Mouse (Mus musculus): ENCODE data around the gene Fam189a2. TPM values are rescaled to one million over a fixed set of nuclear protein-coding genes. Genes with fewer than 3 reads are reported as not detected.

Fam189a2 gene
- polyA plus RNA-seq, 1 experiment from 2014 or later: 0.03 TPM

GRCm38 (mm10) chr19:23956299-23956975 lies 74.4 kb downstream of the Fam189a2 start:
- Histone ChIP-seq H3K9me3 (replicated peaks) (no peaks in the 10 kb centered on the region), H3K4me1 (replicated peaks) (no peaks in the 10 kb centered on the region), H3K4me2 (no peak overlapping the region), H3K9ac (no peak overlapping the region), H3K4me3 (replicated peaks) (no peak overlapping the region), H3K27me3 (no peaks in the 10 kb centered on the region), H3K27ac (replicated peaks) (no peak overlapping the region), H3K36me3 (replicated peaks) (no peaks in the 10 kb centered on the region)
- WGBS (ENCODE audit: insufficient replicate concordance): 49% methylated on average over 17 of the region's 17 CpGs
- ATAC-seq (ENCODE audit: insufficient read depth): no peak

GRCm38 (mm10) chr19:23955461-23955860 lies 75.4 kb downstream of the Fam189a2 start:
- WGBS (ENCODE audit: insufficient replicate concordance): 64% methylated on average over 8 of the region's 8 CpGs
- Histone ChIP-seq H3K4me2 (no peak overlapping the region), H3K27me3 (no peaks in the 10 kb centered on the region), H3K9me3 (replicated peaks) (no peaks in the 10 kb centered on the region), H3K36me3 (replicated peaks) (no peaks in the 10 kb centered on the region), H3K9ac (no peak overlapping the region), H3K4me1 (replicated peaks) (no peaks in the 10 kb centered on the region), H3K4me3 (replicated peaks) (no peak overlapping the region), H3K27ac (replicated peaks) (no peak overlapping the region)
- no peak for ATAC-seq (ENCODE audit: insufficient read depth)

- Histone ChIP-seq H3K4me3 (replicated peaks) (no peak overlapping the region), H3K9ac (no peak overlapping the region), H3K4me1 (replicated peaks) (no peaks in the 10 kb centered on the region), H3K9me3 (replicated peaks) (no peaks in the 10 kb centered on the region), H3K4me2 (no peak overlapping the region), H3K27me3 (no peaks in the 10 kb centered on the region), H3K27ac (replicated peaks) (no peak overlapping the region), H3K36me3 (replicated peaks) (no peaks in the 10 kb centered on the region)
- 41% methylated on average over 12 of the region's 12 CpGs for WGBS (ENCODE audit: insufficient replicate concordance)
- no peak for ATAC-seq (ENCODE audit: insufficient read depth)
Observed at GRCm38 (mm10) chr19:23948301-23949000, 82.4 kb downstream of the Fam189a2 start.

- no peaks in the 10 kb centered on the region for H3K36me3 ChIP-seq (replicated peaks)
- no peaks in the 10 kb centered on the region for H3K27me3 ChIP-seq
- WGBS (ENCODE audit: insufficient replicate concordance): 54% methylated on average over 4 of the region's 4 CpGs
- ATAC-seq (ENCODE audit: insufficient read depth): no peak
- H3K4me1 ChIP-seq (replicated peaks): no peaks in the 10 kb centered on the region
- no peak overlapping the region for H3K4me2 ChIP-seq
- H3K9me3 ChIP-seq (replicated peaks): no peaks in the 10 kb centered on the region
- H3K9ac ChIP-seq: no peak overlapping the region
- no peak overlapping the region for H3K27ac ChIP-seq (replicated peaks)
- H3K4me3 ChIP-seq (replicated peaks): no peak overlapping the region
Observed at GRCm38 (mm10) chr19:23947871-23948270, 82.9 kb downstream of the Fam189a2 start.

GRCm38 (mm10) chr19:23946751-23947150 lies 84.1 kb downstream of the Fam189a2 start:
- no peaks in the 10 kb centered on the region for H3K4me1 ChIP-seq (replicated peaks)
- no peak overlapping the region for H3K4me2 ChIP-seq
- H3K27me3 ChIP-seq: no peaks in the 10 kb centered on the region
- H3K27ac ChIP-seq (replicated peaks): no peak overlapping the region
- 70% methylated on average over 4 of the region's 4 CpGs for WGBS (ENCODE audit: insufficient replicate concordance)
- no peaks in the 10 kb centered on the region for H3K9me3 ChIP-seq (replicated peaks)
- no peak overlapping the region for H3K4me3 ChIP-seq (replicated peaks)
- H3K36me3 ChIP-seq (replicated peaks): no peaks in the 10 kb centered on the region
- no peak overlapping the region for H3K9ac ChIP-seq
- ATAC-seq (ENCODE audit: insufficient read depth): no peak

- Histone ChIP-seq H3K9me3 (replicated peaks) (no peaks in the 10 kb centered on the region), H3K4me3 (replicated peaks) (no peak overlapping the region), H3K4me2 (no peak overlapping the region), H3K27me3 (no peaks in the 10 kb centered on the region), H3K27ac (replicated peaks) (no peak overlapping the region), H3K9ac (no peak overlapping the region), H3K4me1 (replicated peaks) (no peaks in the 10 kb centered on the region), H3K36me3 (replicated peaks) (no peaks in the 10 kb centered on the region)
- no peak for ATAC-seq (ENCODE audit: insufficient read depth)
- WGBS (ENCODE audit: insufficient replicate concordance): 52% methylated on average over 6 of the region's 6 CpGs
Observed at GRCm38 (mm10) chr19:23946026-23946685, 84.7 kb downstream of the Fam189a2 start.

GRCm38 (mm10) chr19:23942886-23943285 lies 87.9 kb downstream of the Fam189a2 start:
- no peak overlapping the region for H3K27ac ChIP-seq (replicated peaks)
- H3K4me2 ChIP-seq: no peak overlapping the region
- no peak overlapping the region for H3K4me3 ChIP-seq (replicated peaks)
- H3K9ac ChIP-seq: no peak overlapping the region
- no peaks in the 10 kb centered on the region for H3K36me3 ChIP-seq (replicated peaks)
- H3K27me3 ChIP-seq: no peaks in the 10 kb centered on the region
- no peaks in the 10 kb centered on the region for H3K9me3 ChIP-seq (replicated peaks)
- no peak for ATAC-seq (ENCODE audit: insufficient read depth)
- 64% methylated on average over 7 of the region's 7 CpGs for WGBS (ENCODE audit: insufficient replicate concordance)
- no peaks in the 10 kb centered on the region for H3K4me1 ChIP-seq (replicated peaks)

- Histone ChIP-seq H3K4me1 (replicated peaks) (no peaks in the 10 kb centered on the region), H3K27me3 (no peaks in the 10 kb centered on the region), H3K4me3 (replicated peaks) (no peak overlapping the region), H3K36me3 (replicated peaks) (no peaks in the 10 kb centered on the region), H3K4me2 (no peak overlapping the region), H3K27ac (replicated peaks) (no peak overlapping the region), H3K9me3 (replicated peaks) (no peaks in the 10 kb centered on the region), H3K9ac (no peak overlapping the region)
- ATAC-seq (ENCODE audit: insufficient read depth): no peak
- 60% methylated on average over 12 of the region's 12 CpGs for WGBS (ENCODE audit: insufficient replicate concordance)
Observed at GRCm38 (mm10) chr19:23941422-23941949, 89.3 kb downstream of the Fam189a2 start.

- WGBS (ENCODE audit: insufficient replicate concordance): 72% methylated on average over 5 of the region's 5 CpGs
- ATAC-seq (ENCODE audit: insufficient read depth): no peak
Observed at GRCm38 (mm10) chr19:23930826-23931225, 100.0 kb downstream of the Fam189a2 start.

GRCm38 (mm10) chr19:23925541-23925940 lies 105.3 kb downstream of the Fam189a2 start:
- Histone ChIP-seq H3K27ac (replicated peaks) (no peak overlapping the region), H3K27me3 (no peaks in the 10 kb centered on the region), H3K4me1 (replicated peaks) (no peaks in the 10 kb centered on the region), H3K4me3 (replicated peaks) (no peak overlapping the region), H3K9ac (no peak overlapping the region), H3K4me2 (no peak overlapping the region), H3K36me3 (replicated peaks) (no peaks in the 10 kb centered on the region), H3K9me3 (replicated peaks) (no peaks in the 10 kb centered on the region)
- 70% methylated on average over 5 of the region's 5 CpGs for WGBS (ENCODE audit: insufficient replicate concordance)
- no peak for ATAC-seq (ENCODE audit: insufficient read depth)

More at GRCm38 (mm10) chr19:23930826-23931225, 100.0 kb downstream of the Fam189a2 start:
- H3K4me2 ChIP-seq: no peak overlapping the region
- no peaks in the 10 kb centered on the region for H3K9me3 ChIP-seq (replicated peaks)
- H3K36me3 ChIP-seq (replicated peaks): no peaks in the 10 kb centered on the region
- no peak overlapping the region for H3K27ac ChIP-seq (replicated peaks)
- H3K4me3 ChIP-seq (replicated peaks): no peak overlapping the region
- H3K4me1 ChIP-seq (replicated peaks): no peaks in the 10 kb centered on the region
- H3K9ac ChIP-seq: no peak overlapping the region
- H3K27me3 ChIP-seq: no peaks in the 10 kb centered on the region

- no peak for ATAC-seq (ENCODE audit: insufficient read depth)
- H3K27me3 ChIP-seq: no peaks in the 10 kb centered on the region
- H3K36me3 ChIP-seq (replicated peaks): no peaks in the 10 kb centered on the region
- no peaks in the 10 kb centered on the region for H3K4me1 ChIP-seq (replicated peaks)
- H3K4me2 ChIP-seq: no peak overlapping the region
- no peak overlapping the region for H3K27ac ChIP-seq (replicated peaks)
- 65% methylated on average over 9 of the region's 9 CpGs for WGBS (ENCODE audit: insufficient replicate concordance)
- H3K4me3 ChIP-seq (replicated peaks): no peak overlapping the region
- no peak overlapping the region for H3K9ac ChIP-seq
- no peaks in the 10 kb centered on the region for H3K9me3 ChIP-seq (replicated peaks)
Observed at GRCm38 (mm10) chr19:23924791-23925190, 106.0 kb downstream of the Fam189a2 start.

Data from liver, embryonic 15.5 days (tissue).